Mouse (Mus musculus) lung, postnatal 10 days (tissue): ENCODE data around the gene Perp.
A peak's percentile ranks its signal among the peaks of the same experiment; 100 is the strongest.

Experiments
- DNase-seq: peaks from one replicate; pipeline ENCODE4 v3.0.0; 2021

Gene Perp

GRCm38 (mm10) chr10:18864753-18865152, 19.9 kb downstream of the Perp start:
- DNase-seq: no peak

- peak; percentile 10 for DNase-seq
Measured at GRCm38 (mm10) chr10:18870990-18871389, 26.2 kb downstream of the Perp start.

GRCm38 (mm10) chr10:18876211-18876610, 31.4 kb downstream of the Perp start:
- DNase-seq: no peak

GRCm38 (mm10) chr10:18878111-18878510, 33.3 kb downstream of the Perp start:
- no peak for DNase-seq

GRCm38 (mm10) chr10:18879160-18879559, 34.3 kb downstream of the Perp start:
- no peak for DNase-seq

GRCm38 (mm10) chr10:18879690-18880089, 34.9 kb downstream of the Perp start:
- no peak for DNase-seq

GRCm38 (mm10) chr10:18882190-18882589, 37.4 kb downstream of the Perp start:
- no peak for DNase-seq

- peak; percentile 48 for DNase-seq
Measured at GRCm38 (mm10) chr10:18886918-18887625, 42.3 kb downstream of the Perp start.

GRCm38 (mm10) chr10:18888751-18889150, 43.9 kb downstream of the Perp start:
- no peak for DNase-seq

GRCm38 (mm10) chr10:18889255-18889654, 44.4 kb downstream of the Perp start:
- DNase-seq: no peak

- DNase-seq: no peak
Measured at GRCm38 (mm10) chr10:18891110-18891509, 46.3 kb downstream of the Perp start.

- no peak for DNase-seq
Measured at GRCm38 (mm10) chr10:18892102-18892501, 47.3 kb downstream of the Perp start.

- no peak for DNase-seq
Measured at GRCm38 (mm10) chr10:18894259-18895166, 49.7 kb downstream of the Perp start.

- peak; percentile 50 for DNase-seq
Measured at GRCm38 (mm10) chr10:18904108-18904507, 59.3 kb downstream of the Perp start.
